Mouse (Mus musculus) heart, embryonic 15.5 days (tissue): ENCODE measurements around the gene Bbof1. TPM values are rescaled to one million over a fixed set of nuclear protein-coding genes. Genes with fewer than 3 reads are reported as not detected.

Source experiments
- ATAC-seq: fragments of 200-750 bp; cut with Nextera tagmentation; replicated peaks from 2 replicates; pipeline ENCODE4 v1.8.0; 2017; ENCODE audit warnings: low read depth, moderate TSS enrichment; ENCODE audit not compliant: insufficient number of reproducible peaks, insufficient read depth, low FRiP score
- H3K27ac ChIP-seq: fragments of 300-500 bp; sonication (generic); 2 replicates; pipeline ENCODE4 v1.5.1; 2015; ENCODE audit warnings: mild to moderate bottlenecking, inconsistent platforms
- H3K27me3 ChIP-seq: fragments of 300-500 bp; sonication (generic); 2 replicates; pipeline ENCODE4 v1.6.1; 2015; ENCODE audit warnings: inconsistent platforms
- H3K36me3 ChIP-seq: fragments of 300-500 bp; sonication (generic); 2 replicates; pipeline ENCODE4 v1.6.1; 2015; ENCODE audit warnings: mild to moderate bottlenecking, inconsistent platforms
- H3K4me1 ChIP-seq: fragments of 300-500 bp; sonication (generic); replicated peaks from 2 replicates; pipeline ENCODE4 v1.6.1; 2015; ENCODE audit warnings: inconsistent platforms
- H3K4me2 ChIP-seq: fragments of 300-500 bp; sonication (generic); 2 replicates; pipeline ENCODE4 v1.6.1; 2015; ENCODE audit warnings: inconsistent platforms, mild to moderate bottlenecking, moderate library complexity
- H3K4me3 ChIP-seq: fragments of 300-500 bp; sonication (generic); 2 replicates; pipeline ENCODE4 v1.5.1; 2015; ENCODE audit warnings: mild to moderate bottlenecking, inconsistent platforms
- H3K9ac ChIP-seq: fragments of 300-500 bp; sonication (generic); 2 replicates; pipeline ENCODE4 v1.6.1; 2015; ENCODE audit warnings: mild to moderate bottlenecking, inconsistent platforms
- H3K9me3 ChIP-seq: fragments of 300-500 bp; sonication (generic); replicated peaks from 2 replicates; pipeline ENCODE4 v1.6.1; 2016; ENCODE audit warnings: inconsistent platforms
- WGBS: fragments of 180-500 bp; shearing (Covaris S2); methylation state at CpG from one replicate; pipeline ENCODE4 v1.1.7; 2015; ENCODE audit warnings: mixed read lengths; 5-methylcytosine and 5-hydroxymethylcytosine counted together
- polyA plus RNA-seq: library from polyadenylated mRNA; unstranded; fragments of >200 nt; fragmentation: Nextera tagmentation; extraction: Ambion mirVana; gene quantifications from 2 replicates; pipeline ENCODE4 v1.2.1, GENCODE M21; 2015

The Bbof1 gene
- 1.1 and 1.5 TPM in 2 replicates for polyA plus RNA-seq

DNA sequence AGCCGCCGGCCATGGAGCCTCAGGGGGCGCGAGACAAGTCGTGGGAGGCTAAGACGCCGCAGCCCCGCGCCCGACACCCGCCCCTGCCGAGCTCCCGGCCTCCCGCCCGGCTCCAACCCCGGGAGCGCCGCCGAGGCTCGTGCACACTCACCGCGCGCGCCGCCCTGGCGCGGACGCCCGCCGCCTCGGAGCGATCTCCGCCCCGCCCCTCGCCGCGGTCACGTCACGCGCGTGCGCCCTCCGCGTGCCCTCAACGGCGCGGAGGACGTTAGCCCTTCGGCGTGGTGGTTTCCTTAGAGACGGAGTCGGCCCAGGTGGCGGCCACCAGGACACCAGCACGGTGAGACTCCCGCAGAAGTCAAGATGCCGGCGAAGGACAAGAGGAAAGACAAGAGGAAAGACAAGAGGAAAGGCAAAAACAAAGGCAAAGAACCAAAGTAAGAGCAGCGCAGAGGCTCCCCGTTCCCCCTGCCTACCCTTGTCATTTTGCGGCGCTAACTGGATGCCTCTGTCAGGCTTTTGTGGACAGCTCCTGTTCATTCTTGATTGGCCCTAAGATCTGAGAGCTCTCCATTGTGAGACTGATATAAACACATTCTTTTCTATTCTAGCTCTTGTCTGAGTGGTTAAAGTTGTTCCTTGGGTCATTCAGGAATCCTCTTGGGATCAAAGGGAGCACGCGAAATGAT is at the start of gene Bbof1, which contains the start of gene Entpd5:
Gene Bbof1 (plus strand): TSS at position 253 of the 689 bp plus-strand sequence.
Gene Entpd5 (minus strand): TSS at position 211 of the 689 bp plus-strand sequence.
- H3K4me2 ChIP-seq: peak within 1 kb of the TSS; percentile 91
- peak within 1 kb of the TSS; percentile 89 for H3K4me3 ChIP-seq
- H3K4me1 ChIP-seq: peaks cover 10% of the 10 kb centered on the region
- H3K9me3 ChIP-seq: no peaks in the 10 kb centered on the region
- H3K27me3 ChIP-seq: no peaks in the 10 kb centered on the region
- no peaks in the 10 kb centered on the region for H3K36me3 ChIP-seq
- peak; percentile 95 for ATAC-seq
- WGBS: 2% methylated on average over 63 of the region's 63 CpGs
- peak within 1 kb of the TSS; percentile 94 for H3K9ac ChIP-seq
- H3K27ac ChIP-seq: peak within 1 kb of the TSS; percentile 95

- under 1% methylated on average over 51 of the region's 51 CpGs for WGBS
- H3K27me3 ChIP-seq: no peaks in the 10 kb centered on the region
- H3K36me3 ChIP-seq: peaks cover 7% of the 10 kb centered on the region
- peak within 1 kb of the TSS; percentile 80 for H3K9ac ChIP-seq
- H3K4me1 ChIP-seq: peaks cover 30% of the 10 kb centered on the region
- peak within 1 kb of the TSS; percentile 68 for H3K27ac ChIP-seq
- no peaks in the 10 kb centered on the region for H3K9me3 ChIP-seq
- H3K4me3 ChIP-seq: peak within 1 kb of the TSS; percentile 75
- ATAC-seq: peak; percentile 96
- H3K4me2 ChIP-seq: peak within 1 kb of the TSS; percentile 76
Observed at GRCm38 (mm10) chr12:84361555-84362489, 47.0 kb upstream of the Bbof1 start, which contains the start of the genes Coq6 and Fam161b. Gene Coq6, plus strand, starts transcription at chr12:84361657. Gene Fam161b, minus strand, starts transcription at chr12:84361833.

- no peak overlapping the region for H3K9ac ChIP-seq
- WGBS: 41% methylated on average over 2 of the region's 2 CpGs
Observed at GRCm38 (mm10) chr12:84362872-84363271, 46.0 kb upstream of the Bbof1 start.

GRCm38 (mm10) chr12:84364291-84364690 is 44.6 kb upstream of the Bbof1 start:
- Histone ChIP-seq H3K4me3 (no peak overlapping the region), H3K36me3 (peaks cover 26% of the 10 kb centered on the region), H3K9ac (no peak overlapping the region), H3K4me1 (peaks cover 30% of the 10 kb centered on the region), H3K27ac (peak overlapping the region; percentile 11; the same call in 1 of the 2 replicates), H3K4me2 (peak overlapping the region; percentile 16), H3K9me3 (no peaks in the 10 kb centered on the region), H3K27me3 (no peaks in the 10 kb centered on the region)
- 67% methylated on average over 9 of the region's 9 CpGs for WGBS
- ATAC-seq: no peak

More at GRCm38 (mm10) chr12:84362872-84363271, 46.0 kb upstream of the Bbof1 start:
- Histone ChIP-seq H3K27ac (no peak overlapping the region), H3K36me3 (peaks cover 12% of the 10 kb centered on the region), H3K4me2 (peak overlapping the region; percentile 76), H3K4me3 (peak overlapping the region; percentile 75), H3K4me1 (peaks cover 30% of the 10 kb centered on the region), H3K9me3 (no peaks in the 10 kb centered on the region), H3K27me3 (no peaks in the 10 kb centered on the region)
- ATAC-seq: no peak

DNA sequence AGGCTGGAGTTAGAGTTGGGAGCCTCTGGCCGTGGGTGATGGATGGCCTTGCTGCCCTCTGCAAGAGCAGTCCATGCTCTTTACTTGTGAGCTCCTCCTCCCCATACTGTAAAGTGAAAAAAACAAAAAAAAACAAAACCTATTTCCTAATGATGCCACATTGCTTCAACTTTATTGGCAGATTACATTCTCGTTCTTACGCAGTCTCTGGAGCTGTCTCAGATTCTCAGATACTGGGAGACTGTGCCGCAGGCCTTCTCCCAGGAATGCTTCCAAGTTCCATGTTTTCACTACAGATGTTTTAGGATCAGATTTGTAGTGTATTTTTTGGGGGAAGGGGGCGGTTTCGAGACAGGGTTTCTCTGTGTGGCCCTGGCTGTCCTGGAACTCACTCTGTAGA is 43.7 kb upstream of the Bbof1 start:
- Histone ChIP-seq H3K4me3 (no peak overlapping the region), H3K4me1 (peaks cover 27% of the 10 kb centered on the region), H3K36me3 (peaks cover 34% of the 10 kb centered on the region), H3K4me2 (no peak overlapping the region), H3K9me3 (no peaks in the 10 kb centered on the region), H3K27me3 (no peaks in the 10 kb centered on the region), H3K9ac (no peak overlapping the region), H3K27ac (no peak overlapping the region)
- no peak for ATAC-seq
- WGBS: 91% methylated on average over 6 of the region's 6 CpGs

- no peak overlapping the region for H3K27ac ChIP-seq
- peaks cover 53% of the 10 kb centered on the region for H3K36me3 ChIP-seq
- 64% methylated on average over 9 of the region's 9 CpGs for WGBS
- H3K27me3 ChIP-seq: no peaks in the 10 kb centered on the region
- ATAC-seq: no peak
- no peaks in the 10 kb centered on the region for H3K9me3 ChIP-seq
- no peak overlapping the region for H3K4me2 ChIP-seq
- H3K4me1 ChIP-seq: peaks cover 20% of the 10 kb centered on the region
- no peak overlapping the region for H3K4me3 ChIP-seq
- H3K9ac ChIP-seq: no peak overlapping the region
Observed at GRCm38 (mm10) chr12:84366971-84367370, 41.9 kb upstream of the Bbof1 start.

DNA sequence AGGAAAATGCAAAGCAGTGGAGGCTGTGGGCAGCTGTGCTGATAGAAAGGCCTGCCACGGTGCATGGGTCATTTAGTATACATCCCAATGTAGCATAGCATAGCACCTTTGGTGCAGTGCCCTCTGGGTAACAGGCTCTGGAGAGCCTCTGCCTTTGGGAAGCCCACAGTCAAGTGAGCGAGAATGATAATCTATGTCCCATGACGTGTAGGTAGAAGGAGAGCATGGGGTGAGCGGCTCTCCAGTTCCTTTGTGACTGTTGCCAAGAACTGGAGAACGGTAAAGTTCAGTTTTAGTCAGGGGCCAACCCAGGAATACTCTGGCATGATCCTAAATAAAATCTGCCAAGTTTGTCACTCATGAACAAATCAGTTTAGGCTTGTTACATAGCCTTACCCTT is 37.2 kb upstream of the Bbof1 start:
- Histone ChIP-seq H3K27ac (no peak overlapping the region), H3K27me3 (no peaks in the 10 kb centered on the region), H3K4me3 (no peak overlapping the region), H3K4me2 (no peak overlapping the region), H3K4me1 (peaks cover 19% of the 10 kb centered on the region), H3K9ac (no peak overlapping the region), H3K36me3 (peaks cover 76% of the 10 kb centered on the region), H3K9me3 (no peaks in the 10 kb centered on the region)
- WGBS: 79% methylated on average over 5 of the region's 5 CpGs
- no peak for ATAC-seq

- Histone ChIP-seq H3K27me3 (no peaks in the 10 kb centered on the region), H3K27ac (peak overlapping the region; percentile 82), H3K9me3 (no peaks in the 10 kb centered on the region), H3K36me3 (peaks cover 72% of the 10 kb centered on the region), H3K9ac (no peak overlapping the region), H3K4me2 (no peak overlapping the region), H3K4me3 (no peak overlapping the region), H3K4me1 (peaks cover 19% of the 10 kb centered on the region)
- peak; percentile 58; the same call in 1 of the 2 replicates for ATAC-seq
- 41% methylated on average over 6 of the region's 6 CpGs for WGBS
Observed at GRCm38 (mm10) chr12:84373831-84374481, 34.9 kb upstream of the Bbof1 start.

DNA sequence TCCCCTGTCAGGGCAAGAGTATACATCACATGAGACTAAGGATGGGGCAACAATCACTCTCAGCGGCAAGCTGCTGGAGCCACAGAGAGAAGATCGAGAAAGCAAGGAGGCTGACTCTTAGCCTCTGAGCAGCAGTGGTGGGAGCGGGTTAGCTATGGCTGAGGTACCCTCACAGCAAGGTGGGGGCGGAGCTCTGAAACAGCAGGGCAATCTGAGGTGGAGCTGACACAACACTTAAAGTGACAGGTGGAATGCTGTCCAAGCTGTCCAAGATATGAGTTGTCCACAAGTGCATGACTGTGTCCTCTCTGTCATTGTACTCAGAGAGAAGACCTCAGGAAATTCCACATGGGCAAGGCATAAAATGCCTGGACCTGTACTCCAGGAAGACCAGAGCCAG is 26.5 kb upstream of the Bbof1 start:
- Histone ChIP-seq H3K27ac (peak overlapping the region; percentile 81), H3K4me1 (peaks cover 41% of the 10 kb centered on the region), H3K4me2 (peak overlapping the region; percentile 39), H3K9ac (no peak overlapping the region), H3K27me3 (no peaks in the 10 kb centered on the region), H3K9me3 (no peaks in the 10 kb centered on the region), H3K4me3 (peak overlapping the region; percentile 33), H3K36me3 (peaks cover 16% of the 10 kb centered on the region; the same call in 1 of the 2 replicates)
- peak; percentile 62 for ATAC-seq
- WGBS: 55% methylated on average over 4 of the region's 4 CpGs

DNA sequence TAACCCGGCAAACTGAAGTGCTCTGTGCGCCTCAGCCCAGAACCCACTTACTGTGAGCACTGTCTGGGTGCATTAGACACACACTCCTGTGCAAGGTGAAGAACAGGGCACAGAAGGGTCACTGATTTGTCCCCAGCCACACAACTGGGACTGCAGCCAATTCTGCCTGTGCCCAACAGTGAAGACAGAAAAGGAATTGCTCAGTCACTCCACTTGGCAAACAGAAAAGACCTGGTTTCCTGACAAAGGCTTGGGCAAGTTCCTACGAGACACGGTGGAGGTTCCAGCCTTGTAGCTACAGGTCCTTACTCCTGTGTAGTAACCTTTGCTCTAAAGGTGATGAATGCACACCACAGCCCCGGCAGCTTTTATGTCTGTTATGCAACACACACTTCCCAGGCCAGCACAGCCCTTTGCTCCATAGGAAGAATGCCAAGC is 24.2 kb upstream of the Bbof1 start:
- H3K27me3 ChIP-seq: no peaks in the 10 kb centered on the region
- H3K4me3 ChIP-seq: no peak overlapping the region
- H3K9ac ChIP-seq: no peak overlapping the region
- H3K4me2 ChIP-seq: peak overlapping the region; percentile 19
- ATAC-seq: peak; percentile 79
- WGBS: 32% methylated on average over 5 of the region's 5 CpGs
- peaks cover under 1% of the 10 kb centered on the region; the same call in 1 of the 2 replicates for H3K36me3 ChIP-seq
- peak overlapping the region; percentile 90 for H3K27ac ChIP-seq
- no peaks in the 10 kb centered on the region for H3K9me3 ChIP-seq
- peaks cover 41% of the 10 kb centered on the region for H3K4me1 ChIP-seq
